Mouse (Mus musculus): ENCODE results near the gene Smco2. TPM values are rescaled to one million over a fixed set of nuclear protein-coding genes. Genes with fewer than 3 reads are reported as not detected.

Gene Smco2
- polyA plus RNA-seq, 1 experiment from 2014 or later, result 0.39 TPM

- no peak for ATAC-seq (replicated peaks; ENCODE audit: extremely low read depth, insufficient read depth, low FRiP score)
- Histone ChIP-seq H3K4me3 (ENCODE audit: low read length) (no peak overlapping the region), H3K36me3 (ENCODE audit: control insufficient read depth, insufficient read depth) (no peaks in the 10 kb centered on the region), H3K27ac (ENCODE audit: low read length) (no peak overlapping the region), H3K4me1 (ENCODE audit: control insufficient read depth, insufficient read depth, low read length) (peaks cover 13% of the 10 kb centered on the region), H3K9me3 (replicated peaks; ENCODE audit: control insufficient read depth, low read length) (peaks cover 5% of the 10 kb centered on the region), H3K9ac (ENCODE audit: low read length) (no peak overlapping the region), H3K27me3 (ENCODE audit: control insufficient read depth, insufficient read depth, low read length) (no peaks in the 10 kb centered on the region), H3K4me2 (ENCODE audit: low read depth, low read length) (no peak overlapping the region)
- WGBS, result 70% methylated on average over 6 of the region's 6 CpGs
These were observed 24.5 kb downstream of the Smco2 start for GRCm38 (mm10) chr6:146874415-146874814.

- H3K4me3 ChIP-seq (ENCODE audit: low read length), result no peak overlapping the region
- ATAC-seq (replicated peaks; ENCODE audit: extremely low read depth, insufficient read depth, low FRiP score), result no peak
- peaks cover 5% of the 10 kb centered on the region for H3K9me3 ChIP-seq (replicated peaks; ENCODE audit: control insufficient read depth, low read length)
- whole genome bisulfite sequencing, result 96% methylated on average over 2 of the region's 2 CpGs
- no peaks in the 10 kb centered on the region for H3K27me3 ChIP-seq (ENCODE audit: control insufficient read depth, insufficient read depth, low read length)
- H3K27ac ChIP-seq (ENCODE audit: low read length), result no peak overlapping the region; the same call in 1 of the 2 replicates
- no peaks in the 10 kb centered on the region for H3K36me3 ChIP-seq (ENCODE audit: control insufficient read depth, insufficient read depth)
- no peak overlapping the region for H3K9ac ChIP-seq (ENCODE audit: low read length)
- H3K4me1 ChIP-seq (ENCODE audit: control insufficient read depth, insufficient read depth, low read length), result peaks cover 13% of the 10 kb centered on the region
- no peak overlapping the region for H3K4me2 ChIP-seq (ENCODE audit: low read depth, low read length)
These were observed 26.9 kb downstream of the Smco2 start for GRCm38 (mm10) chr6:146876820-146877219.

- no peaks in the 10 kb centered on the region for H3K27me3 ChIP-seq (ENCODE audit: control insufficient read depth, insufficient read depth, low read length)
- peaks cover 5% of the 10 kb centered on the region for H3K9me3 ChIP-seq (replicated peaks; ENCODE audit: control insufficient read depth, low read length)
- H3K4me1 ChIP-seq (ENCODE audit: control insufficient read depth, insufficient read depth, low read length), result peaks cover 13% of the 10 kb centered on the region
- ATAC-seq (replicated peaks; ENCODE audit: extremely low read depth, insufficient read depth, low FRiP score), result peak; percentile 78
- H3K4me3 ChIP-seq (ENCODE audit: low read length), result no peak overlapping the region
- H3K9ac ChIP-seq (ENCODE audit: low read length), result no peak overlapping the region
- WGBS, result 56% methylated on average over 12 of the region's 12 CpGs
- no peaks in the 10 kb centered on the region for H3K36me3 ChIP-seq (ENCODE audit: control insufficient read depth, insufficient read depth)
- H3K4me2 ChIP-seq (ENCODE audit: low read depth, low read length), result no peak overlapping the region
- H3K27ac ChIP-seq (ENCODE audit: low read length), result peak overlapping the region; percentile 64
These were observed 27.6 kb downstream of the Smco2 start for GRCm38 (mm10) chr6:146877425-146878045.

GRCm38 (mm10) chr6:146878926-146879325 lies 29.0 kb downstream of the Smco2 start:
- 38% methylated on average over 10 of the region's 10 CpGs for WGBS

GRCm38 (mm10) chr6:146879856-146880255 lies 30.0 kb downstream of the Smco2 start:
- Histone ChIP-seq H3K9ac (ENCODE audit: low read length) (no peak overlapping the region), H3K36me3 (ENCODE audit: control insufficient read depth, insufficient read depth) (no peaks in the 10 kb centered on the region), H3K27ac (ENCODE audit: low read length) (no peak overlapping the region), H3K27me3 (ENCODE audit: control insufficient read depth, insufficient read depth, low read length) (no peaks in the 10 kb centered on the region), H3K4me2 (ENCODE audit: low read depth, low read length) (no peak overlapping the region), H3K9me3 (replicated peaks; ENCODE audit: control insufficient read depth, low read length) (peaks cover 5% of the 10 kb centered on the region), H3K4me1 (ENCODE audit: control insufficient read depth, insufficient read depth, low read length) (peaks cover 20% of the 10 kb centered on the region), H3K4me3 (ENCODE audit: low read length) (no peak overlapping the region)
- WGBS, result 90% methylated on average over 9 of the region's 9 CpGs
- no peak for ATAC-seq (replicated peaks; ENCODE audit: extremely low read depth, insufficient read depth, low FRiP score)

More at GRCm38 (mm10) chr6:146878926-146879325, 29.0 kb downstream of the Smco2 start:
- no peak overlapping the region for H3K9ac ChIP-seq (ENCODE audit: low read length)
- no peaks in the 10 kb centered on the region for H3K27me3 ChIP-seq (ENCODE audit: control insufficient read depth, insufficient read depth, low read length)
- no peaks in the 10 kb centered on the region for H3K36me3 ChIP-seq (ENCODE audit: control insufficient read depth, insufficient read depth)
- H3K27ac ChIP-seq (ENCODE audit: low read length), result no peak overlapping the region
- no peak for ATAC-seq (replicated peaks; ENCODE audit: extremely low read depth, insufficient read depth, low FRiP score)
- H3K4me3 ChIP-seq (ENCODE audit: low read length), result no peak overlapping the region
- peaks cover 13% of the 10 kb centered on the region for H3K4me1 ChIP-seq (ENCODE audit: control insufficient read depth, insufficient read depth, low read length)
- peaks cover 5% of the 10 kb centered on the region for H3K9me3 ChIP-seq (replicated peaks; ENCODE audit: control insufficient read depth, low read length)
- H3K4me2 ChIP-seq (ENCODE audit: low read depth, low read length), result no peak overlapping the region

- Histone ChIP-seq H3K4me1 (ENCODE audit: control insufficient read depth, insufficient read depth, low read length) (peaks cover 23% of the 10 kb centered on the region), H3K9ac (ENCODE audit: low read length) (no peak overlapping the region), H3K27ac (ENCODE audit: low read length) (no peak overlapping the region), H3K9me3 (replicated peaks; ENCODE audit: control insufficient read depth, low read length) (peaks cover 5% of the 10 kb centered on the region), H3K36me3 (ENCODE audit: control insufficient read depth, insufficient read depth) (no peaks in the 10 kb centered on the region), H3K4me3 (ENCODE audit: low read length) (no peak overlapping the region), H3K4me2 (ENCODE audit: low read depth, low read length) (no peak overlapping the region), H3K27me3 (ENCODE audit: control insufficient read depth, insufficient read depth, low read length) (no peaks in the 10 kb centered on the region)
- ATAC-seq (replicated peaks; ENCODE audit: extremely low read depth, insufficient read depth, low FRiP score), result no peak
- WGBS, result 76% methylated on average over 4 of the region's 4 CpGs
These were observed 30.4 kb downstream of the Smco2 start for GRCm38 (mm10) chr6:146880296-146880695.

GRCm38 (mm10) chr6:146881896-146882770 lies 32.2 kb downstream of the Smco2 start:
- Histone ChIP-seq H3K36me3 (ENCODE audit: control insufficient read depth, insufficient read depth) (no peaks in the 10 kb centered on the region), H3K9ac (ENCODE audit: low read length) (no peak overlapping the region), H3K4me1 (ENCODE audit: control insufficient read depth, insufficient read depth, low read length) (peaks cover 23% of the 10 kb centered on the region), H3K9me3 (replicated peaks; ENCODE audit: control insufficient read depth, low read length) (peaks cover under 1% of the 10 kb centered on the region), H3K4me3 (ENCODE audit: low read length) (no peak overlapping the region), H3K27me3 (ENCODE audit: control insufficient read depth, insufficient read depth, low read length) (no peaks in the 10 kb centered on the region), H3K4me2 (ENCODE audit: low read depth, low read length) (no peak overlapping the region), H3K27ac (ENCODE audit: low read length) (no peak overlapping the region)
- ATAC-seq (replicated peaks; ENCODE audit: extremely low read depth, insufficient read depth, low FRiP score), result no peak
- 45% methylated on average over 13 of the region's 13 CpGs for WGBS

- Histone ChIP-seq H3K27ac (ENCODE audit: low read length) (no peak overlapping the region), H3K27me3 (ENCODE audit: control insufficient read depth, insufficient read depth, low read length) (no peaks in the 10 kb centered on the region), H3K9ac (ENCODE audit: low read length) (no peak overlapping the region), H3K36me3 (ENCODE audit: control insufficient read depth, insufficient read depth) (no peaks in the 10 kb centered on the region), H3K4me1 (ENCODE audit: control insufficient read depth, insufficient read depth, low read length) (peaks cover 20% of the 10 kb centered on the region), H3K4me3 (ENCODE audit: low read length) (no peak overlapping the region), H3K4me2 (ENCODE audit: low read depth, low read length) (no peak overlapping the region), H3K9me3 (replicated peaks; ENCODE audit: control insufficient read depth, low read length) (no peaks in the 10 kb centered on the region)
- no peak for ATAC-seq (replicated peaks; ENCODE audit: extremely low read depth, insufficient read depth, low FRiP score)
- 71% methylated on average over 2 of the region's 2 CpGs for whole genome bisulfite sequencing
These were observed 33.5 kb downstream of the Smco2 start for GRCm38 (mm10) chr6:146883426-146883825.

GRCm38 (mm10) chr6:146884171-146884570 lies 34.3 kb downstream of the Smco2 start:
- no peaks in the 10 kb centered on the region for H3K36me3 ChIP-seq (ENCODE audit: control insufficient read depth, insufficient read depth)
- no peak overlapping the region for H3K4me3 ChIP-seq (ENCODE audit: low read length)
- no peak overlapping the region for H3K4me2 ChIP-seq (ENCODE audit: low read depth, low read length)
- 57% methylated on average over 3 of the region's 3 CpGs for WGBS
- ATAC-seq (replicated peaks; ENCODE audit: extremely low read depth, insufficient read depth, low FRiP score), result no peak
- no peaks in the 10 kb centered on the region for H3K27me3 ChIP-seq (ENCODE audit: control insufficient read depth, insufficient read depth, low read length)
- H3K9ac ChIP-seq (ENCODE audit: low read length), result no peak overlapping the region
- no peaks in the 10 kb centered on the region for H3K9me3 ChIP-seq (replicated peaks; ENCODE audit: control insufficient read depth, low read length)
- no peak overlapping the region for H3K27ac ChIP-seq (ENCODE audit: low read length)
- peaks cover 15% of the 10 kb centered on the region for H3K4me1 ChIP-seq (ENCODE audit: control insufficient read depth, insufficient read depth, low read length)

Measured in heart, embryonic 16.5 days (tissue).